ENCODE assay signal across 9 mouse cellular contexts in the genomic region with DNA sequence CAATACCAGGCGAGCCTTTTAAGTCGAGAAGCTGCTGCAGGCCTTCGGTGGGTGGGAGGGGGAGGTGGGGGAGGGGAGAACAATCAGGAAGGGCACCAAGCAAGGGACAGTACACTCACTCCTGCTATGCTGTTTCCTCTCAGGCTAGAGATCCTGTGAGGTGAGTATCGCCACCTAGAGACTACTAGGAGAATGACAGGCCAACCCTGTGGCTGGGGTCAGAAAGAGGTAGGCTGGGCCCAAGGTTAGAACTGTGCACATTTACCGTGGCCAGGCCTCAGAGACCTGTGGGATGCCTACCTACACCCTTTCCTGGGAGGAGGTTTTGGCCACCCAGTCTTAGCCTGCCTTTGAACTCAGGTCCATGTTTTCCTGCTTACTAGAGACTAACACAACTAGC.
DNase-seq lines count a peak whose midpoint lies in the region; ATAC-seq and TF ChIP-seq lines count a peak whose summit lies in the region.
"Had no signal": no experiment of that assay in that cellular context is flagged by ENCODE, and none has a peak within 500 bp of the region (broad histone marks: within the 10 kb centered on the region; RNA-seq: fewer than 3 reads in every experiment).

No protein-coding gene starts in this region.

- no peak overlapping the region for H3K9ac ChIP-seq in heart, embryonic 12.5 days
- no peak overlapping the region for H3K9ac ChIP-seq in forebrain, postnatal 0 days
- H3K9ac ChIP-seq in neural tube, embryonic 14.5 days (replicated peaks; ENCODE audit: low read depth, low read length), result no peak overlapping the region

- no peak overlapping the region for H3K27ac ChIP-seq in heart, embryonic 12.5 days (ENCODE audit: poor library complexity, severe bottlenecking)
- no peak overlapping the region for H3K27ac ChIP-seq in forebrain, postnatal 0 days (ENCODE audit: low read depth, low read length)
- 0 out of 2 replicates have a peak overlapping the region, but pooled peaks have one; percentile 2 for H3K27ac ChIP-seq in limb, embryonic 10.5 days
- no peak overlapping the region for H3K27ac ChIP-seq in neural tube, embryonic 14.5 days (ENCODE audit: low read depth, low read length)

- no peak overlapping the region for H3K4me3 ChIP-seq in heart, embryonic 12.5 days
- no peak overlapping the region for H3K4me3 ChIP-seq in forebrain, postnatal 0 days (ENCODE audit: low read depth, low read length)
- no peak overlapping the region for H3K4me3 ChIP-seq in limb, embryonic 10.5 days
- H3K4me3 ChIP-seq in neural tube, embryonic 14.5 days (ENCODE audit: low read depth, low read length), result no peak overlapping the region
- H3K4me3 ChIP-seq: megakaryocyte, embryonic 14.5 days had no signal

- WGBS in heart, embryonic 12.5 days, result 10% methylated on average over 5 of the region's 5 CpGs
- 5% methylated on average over 5 of the region's 5 CpGs for WGBS in forebrain, postnatal 0 days
- WGBS in limb, embryonic 10.5 days, result 3% methylated on average over 5 of the region's 5 CpGs
- WGBS in neural tube, embryonic 14.5 days, result 6% methylated on average over 5 of the region's 5 CpGs

- H3K27me3 ChIP-seq in heart, embryonic 12.5 days (replicated peaks), result peaks cover 11% of the 10 kb centered on the region
- no peaks in the 10 kb centered on the region for H3K27me3 ChIP-seq in forebrain, postnatal 0 days (ENCODE audit: insufficient read depth, low read length)
- peaks cover 21% of the 10 kb centered on the region for H3K27me3 ChIP-seq in limb, embryonic 10.5 days (ENCODE audit: low read depth, poor library complexity, severe bottlenecking)
- H3K27me3 ChIP-seq in neural tube, embryonic 14.5 days (ENCODE audit: control insufficient read depth, insufficient read depth, low read length), result no peaks in the 10 kb centered on the region

- H3K4me2 ChIP-seq in heart, embryonic 12.5 days, result no peak overlapping the region
- no peak overlapping the region for H3K4me2 ChIP-seq in forebrain, postnatal 0 days (ENCODE audit: low read depth)
- no peak overlapping the region for H3K4me2 ChIP-seq in neural tube, embryonic 14.5 days (ENCODE audit: low read depth, low read length)

- peaks cover 9% of the 10 kb centered on the region for H3K36me3 ChIP-seq in heart, embryonic 12.5 days
- no peaks in the 10 kb centered on the region for H3K36me3 ChIP-seq in forebrain, postnatal 0 days (ENCODE audit: insufficient read depth)
- 0 out of 2 replicates have a peak, but pooled peaks cover 5% of the 10 kb centered on the region for H3K36me3 ChIP-seq in limb, embryonic 10.5 days
- H3K36me3 ChIP-seq in neural tube, embryonic 14.5 days (ENCODE audit: control insufficient read depth, insufficient read depth, low read length), result no peaks in the 10 kb centered on the region

- intact Hi-C loops in heart, postnatal 36 days (cut with DNase I), result loop anchor here (2.0 kb wide), 1 partner anchor 85 kb away; no protein-coding TSS in a partner anchor

- no peak for DNase-seq in heart, postnatal 36 days
- DNase-seq in adipocyte (ENCODE audit: low spot score), result peak; percentile 70
- DNase-seq in forebrain, postnatal 0 days, result no peak
- DNase-seq in limb, embryonic 10.5 days (ENCODE audit: low spot score), result peak; percentile 63
- no peak for DNase-seq in frontal cortex, adult 2 months (ENCODE audit: extremely low spot score in 1 of 2, low spot score in 1 of 2)

- ATAC-seq in heart, embryonic 12.5 days (ENCODE audit: insufficient number of reproducible peaks, low FRiP score), result peak; percentile 10; the same call in 1 of the 2 replicates
- 0 out of 2 replicates have a peak, but pooled peaks have one; percentile 36 for ATAC-seq in forebrain, postnatal 0 days
- peak; percentile 21; the same call in 1 of the 2 replicates for ATAC-seq in neural tube, embryonic 14.5 days (ENCODE audit: low read depth)
- ATAC-seq in erythroid progenitor cell, adult 5-6 weeks (replicated peaks; ENCODE audit: low FRiP score, poor library complexity, severe bottlenecking), result no peak

- TF ChIP-seq CTCF in forebrain, postnatal 0 days (IDR thresholded peaks at IDR 0.05; ENCODE audit: low read depth), result peak; percentile 72

- no peaks in the 10 kb centered on the region for H3K9me3 ChIP-seq in heart, embryonic 12.5 days (replicated peaks)
- H3K9me3 ChIP-seq in forebrain, postnatal 0 days (ENCODE audit: low read length), result no peaks in the 10 kb centered on the region
- H3K9me3 ChIP-seq in limb, embryonic 10.5 days (replicated peaks), result no peaks in the 10 kb centered on the region
- no peaks in the 10 kb centered on the region for H3K9me3 ChIP-seq in neural tube, embryonic 14.5 days (ENCODE audit: control insufficient read depth, low read length)
- H3K9me3 ChIP-seq: megakaryocyte, embryonic 14.5 days had no signal

- no peaks in the 10 kb centered on the region for H3K4me1 ChIP-seq in heart, embryonic 12.5 days (replicated peaks)
- H3K4me1 ChIP-seq in forebrain, postnatal 0 days (ENCODE audit: insufficient read depth), result no peaks in the 10 kb centered on the region
- H3K4me1 ChIP-seq in limb, embryonic 10.5 days, result peaks cover 18% of the 10 kb centered on the region
- H3K4me1 ChIP-seq in neural tube, embryonic 14.5 days (ENCODE audit: control insufficient read depth, insufficient read depth, low read length), result no peaks in the 10 kb centered on the region

Comparison
In these comparisons a context has a peak if more than half of its experiments do, and no peak if none do; other contexts are left out.
1. DNase-seq: peak in adipocyte (single experiment) and limb, embryonic 10.5 days (single experiment); none in heart, postnatal 36 days (0 of 2), forebrain, postnatal 0 days (single experiment) and frontal cortex, adult 2 months (0 of 2).